Mouse (Mus musculus) urinary bladder, adult 18-20 months (tissue): ENCODE measurements around the gene Hcn3.

Experiments
- DNase-seq, 2 experiments: peaks; one replicate each; pipeline ENCODE4 v3.0.0; 2022; ENCODE audit warnings: low spot score in 2 of 2, mixed read lengths in 2 of 2

Gene Hcn3

DNA sequence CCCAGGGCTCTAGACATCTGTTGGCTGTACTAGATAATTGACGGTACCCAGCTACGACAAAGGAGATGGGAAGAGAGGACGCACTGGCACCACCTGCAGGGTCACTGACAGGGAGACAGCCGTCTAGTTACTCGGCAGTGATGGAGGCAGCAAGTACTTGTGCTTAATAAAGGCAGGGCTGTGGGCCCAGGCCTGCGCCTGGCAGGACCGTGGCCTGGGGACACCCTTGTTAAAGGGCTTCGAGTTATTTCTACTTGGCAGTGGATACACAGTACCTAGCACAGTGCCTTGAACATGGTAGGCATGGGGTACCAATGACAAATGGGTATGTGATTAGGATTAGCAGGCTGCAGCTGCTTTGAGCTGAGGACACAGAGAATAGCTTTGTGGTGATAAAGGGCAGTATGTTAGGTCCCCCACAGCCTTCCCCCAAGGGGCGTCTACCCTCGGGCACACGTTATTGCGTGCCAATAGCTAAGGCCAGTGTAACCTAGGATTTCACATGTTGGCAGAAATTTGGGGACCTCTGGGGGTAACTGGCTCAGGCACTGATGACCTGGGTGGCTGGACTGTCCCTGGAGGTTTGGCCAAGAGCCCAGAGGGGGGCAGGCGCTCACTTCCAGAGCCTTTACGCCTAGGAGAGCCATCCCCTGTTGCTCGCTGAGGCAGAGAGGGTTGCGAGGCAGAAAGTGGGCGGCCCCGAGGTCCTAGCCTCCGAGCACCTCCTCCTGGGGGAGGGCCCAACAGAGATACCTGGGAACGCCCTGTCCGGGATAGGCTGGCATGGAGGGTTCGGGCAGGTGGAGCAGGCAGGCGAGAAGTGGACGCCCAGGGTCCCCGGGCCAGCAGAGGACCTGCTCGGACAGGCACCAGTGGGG is 12.7 kb downstream of the Hcn3 start:
- peak in 1 of 2 experiments; percentile 13 for DNase-seq

DNA sequence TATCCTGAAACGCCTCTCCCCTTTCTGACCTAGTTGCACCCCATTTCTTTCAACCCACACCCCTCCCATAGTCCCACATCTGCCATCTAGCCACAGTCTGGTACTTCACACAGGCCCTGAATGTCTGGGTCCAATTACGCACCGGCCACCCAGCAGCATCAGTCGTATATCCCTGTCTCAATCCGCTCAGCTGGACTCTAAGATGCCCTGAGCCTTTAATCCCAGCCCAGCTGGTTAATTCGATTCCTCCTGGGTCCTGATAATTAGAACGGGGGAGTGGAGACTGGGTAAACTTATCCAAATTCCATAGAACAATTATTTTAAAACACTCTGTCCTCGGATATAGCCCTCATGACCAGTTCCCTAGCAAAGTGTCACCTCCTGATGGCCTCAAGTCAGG is 14.4 kb downstream of the Hcn3 start:
- DNase-seq: no peak

DNA sequence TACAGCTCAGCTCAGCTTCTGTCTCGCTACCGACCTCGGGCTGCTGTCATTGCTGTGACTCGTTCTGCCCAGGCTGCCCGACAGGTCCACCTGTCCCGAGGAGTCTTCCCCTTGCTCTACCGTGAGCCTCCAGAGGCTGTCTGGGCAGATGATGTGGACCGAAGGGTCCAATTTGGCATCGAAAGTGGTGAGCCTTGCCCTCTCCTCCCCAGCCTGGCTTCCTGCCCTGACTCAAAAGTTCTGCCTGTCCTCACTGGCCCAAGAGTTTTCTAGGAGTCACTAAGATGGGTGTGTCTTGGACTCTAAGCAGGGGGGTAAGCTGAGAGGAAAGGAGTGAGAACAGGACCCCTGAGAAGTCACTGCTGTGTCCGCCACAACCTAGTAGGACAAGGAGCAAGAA is 15.2 kb downstream of the Hcn3 start:
- DNase-seq: no peak

DNA sequence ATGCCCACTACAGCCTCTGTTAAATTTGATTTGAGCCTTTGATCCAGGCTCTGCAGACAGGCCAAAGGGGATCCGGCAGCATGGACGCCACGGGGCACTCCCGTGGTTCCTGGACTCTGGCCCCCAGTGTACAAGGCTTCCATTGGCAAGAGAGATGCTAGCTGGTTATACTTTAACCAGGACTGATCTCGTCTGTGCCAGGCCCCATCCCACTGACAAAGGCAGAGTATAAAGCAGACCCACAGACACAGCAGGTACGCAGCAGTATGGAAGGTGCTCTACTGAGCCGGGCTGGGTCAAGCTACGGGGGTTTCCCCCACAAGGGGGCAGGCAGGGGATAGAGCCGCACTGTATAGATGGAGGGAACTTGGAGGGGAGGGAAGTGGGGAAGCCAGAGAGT is 23.6 kb downstream of the Hcn3 start:
- no peak for DNase-seq

DNA sequence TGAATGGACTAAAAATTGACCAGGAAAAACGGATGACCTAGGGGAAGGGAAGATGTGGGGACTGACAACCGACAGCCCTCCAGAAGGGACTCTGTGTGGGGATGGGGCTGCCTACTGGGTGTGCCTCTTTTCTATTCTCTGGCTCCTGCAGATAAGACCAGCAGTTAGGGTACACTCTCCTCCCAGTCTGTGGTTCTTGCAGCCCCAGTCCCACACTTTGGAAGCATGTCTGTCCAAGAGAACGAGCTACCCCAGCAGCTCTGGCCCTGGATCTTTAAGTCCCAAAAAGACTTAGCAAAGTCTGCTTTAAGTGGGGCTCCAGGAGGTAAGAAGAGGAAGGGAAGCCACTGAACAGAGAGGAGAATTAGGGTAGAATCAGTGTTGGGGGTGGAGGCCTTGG is 24.0 kb downstream of the Hcn3 start, which contains the start of gene Pklr:
Gene Pklr (plus strand): TSS at position 185 of the 400 bp plus-strand sequence.
- no peak for DNase-seq

DNA sequence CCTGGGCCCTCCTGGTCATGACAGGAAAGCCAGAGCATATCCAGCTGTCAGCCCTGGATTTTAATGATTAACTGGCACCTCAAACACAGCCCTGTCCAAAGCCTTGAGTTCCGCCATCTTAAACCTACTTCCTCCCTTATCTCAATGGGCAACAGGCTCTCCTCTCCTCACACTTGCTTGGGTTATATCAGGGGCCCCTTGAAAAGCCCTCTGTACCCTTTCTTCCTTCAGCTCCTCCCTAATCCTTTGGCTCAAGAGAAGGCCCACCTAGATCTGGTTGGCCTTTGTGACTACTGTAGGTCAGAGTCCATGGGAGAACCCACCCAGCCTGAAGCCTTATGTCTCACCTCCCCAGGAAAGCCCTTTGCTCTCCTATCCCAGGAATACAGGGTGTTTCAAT is 26.2 kb downstream of the Hcn3 start:
- DNase-seq: no peak

DNA sequence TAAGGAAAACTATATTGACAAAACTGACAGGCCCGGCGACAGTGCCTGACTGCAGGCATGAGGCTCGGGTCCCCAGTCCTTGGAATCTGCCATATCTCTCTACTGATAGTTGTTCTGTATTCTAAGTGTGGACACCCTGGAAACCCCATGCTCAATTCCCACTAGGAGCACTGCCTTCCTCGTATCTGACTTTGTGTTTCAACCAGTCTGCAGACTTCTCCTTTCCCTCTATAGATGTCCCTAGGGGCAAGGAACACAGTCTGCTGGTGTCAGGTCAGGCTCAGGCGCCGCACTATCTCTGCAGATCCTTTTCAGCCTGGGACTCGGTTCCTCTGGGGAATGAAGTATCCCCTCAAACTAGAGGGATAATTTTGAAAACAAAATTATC is 26.9 kb downstream of the Hcn3 start:
- no peak for DNase-seq

DNA sequence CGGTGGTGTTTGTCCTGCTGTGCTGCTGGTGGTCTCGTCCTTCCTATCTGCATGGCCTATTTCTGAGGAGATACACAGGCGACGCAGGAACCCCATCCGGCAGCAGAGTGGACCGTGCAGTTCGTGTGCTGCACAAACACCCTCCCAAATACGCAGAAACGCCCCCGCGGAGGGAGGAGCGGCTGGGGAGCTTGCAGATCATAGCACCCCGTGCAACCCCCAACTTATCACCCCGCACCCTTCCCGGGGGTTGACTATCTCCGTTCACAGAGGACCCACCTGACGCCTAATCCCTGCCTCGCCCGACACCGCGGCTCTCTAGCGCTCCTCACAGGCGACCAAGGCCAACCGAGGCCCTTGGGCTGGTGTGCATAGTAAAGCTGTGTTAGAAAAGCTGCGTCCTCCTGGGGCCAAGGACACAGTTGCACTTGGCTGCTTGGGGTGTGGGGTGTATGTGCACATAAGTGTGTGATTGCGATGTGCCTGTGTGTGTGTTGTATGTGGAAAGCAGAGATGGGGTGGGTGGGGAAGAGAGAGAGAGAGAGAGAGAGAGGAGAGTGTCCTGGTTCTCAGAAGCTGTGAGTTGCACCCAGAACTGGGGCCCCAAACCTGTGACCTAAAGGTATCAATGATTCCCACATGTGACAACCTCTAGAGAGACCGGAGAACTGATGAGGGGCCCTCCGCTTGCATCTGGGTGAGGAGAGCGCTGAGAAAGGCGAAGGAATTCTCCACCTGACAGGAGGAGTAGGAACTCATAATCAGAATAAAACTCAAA is 27.5 kb downstream of the Hcn3 start:
- DNase-seq: no peak

DNA sequence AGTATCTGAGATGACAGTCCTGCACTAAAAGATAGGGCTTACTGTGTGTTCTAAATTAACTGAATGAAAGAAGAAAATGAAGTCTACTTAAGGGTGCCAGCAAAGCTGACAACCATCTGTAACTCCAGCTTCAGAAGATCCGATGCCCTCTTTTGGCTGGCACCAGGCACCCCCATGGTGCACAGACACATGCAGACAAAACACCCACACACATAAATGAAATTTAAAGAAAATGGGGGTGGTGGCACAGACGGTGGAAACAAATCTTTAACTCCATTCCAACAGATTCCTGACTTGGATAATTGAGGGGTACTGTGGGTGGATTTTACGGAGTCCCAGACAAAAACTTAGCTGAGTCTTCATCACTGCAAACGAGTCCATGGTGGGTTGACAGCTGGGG is 28.2 kb downstream of the Hcn3 start:
- DNase-seq: no peak

DNA sequence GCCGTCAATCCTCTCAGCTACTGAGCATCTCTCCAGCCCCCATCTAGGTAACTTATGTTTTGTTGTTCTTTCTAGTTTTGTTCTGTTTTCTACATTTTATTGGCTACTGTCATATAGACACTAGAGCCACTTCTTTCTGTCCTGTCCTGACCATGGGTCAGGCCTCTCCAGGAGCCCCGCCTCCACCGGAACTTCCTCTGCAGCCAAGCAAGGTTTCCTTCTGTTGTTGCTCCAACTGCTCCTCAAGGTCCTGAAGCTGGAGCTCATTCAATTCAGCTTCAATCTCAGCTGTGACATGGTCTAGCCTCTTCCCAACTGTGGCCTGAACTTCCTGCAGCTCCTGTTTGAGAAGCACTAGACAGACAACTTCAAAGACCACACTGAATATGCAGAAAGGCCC is 30.1 kb downstream of the Hcn3 start:
- DNase-seq: no peak

DNA sequence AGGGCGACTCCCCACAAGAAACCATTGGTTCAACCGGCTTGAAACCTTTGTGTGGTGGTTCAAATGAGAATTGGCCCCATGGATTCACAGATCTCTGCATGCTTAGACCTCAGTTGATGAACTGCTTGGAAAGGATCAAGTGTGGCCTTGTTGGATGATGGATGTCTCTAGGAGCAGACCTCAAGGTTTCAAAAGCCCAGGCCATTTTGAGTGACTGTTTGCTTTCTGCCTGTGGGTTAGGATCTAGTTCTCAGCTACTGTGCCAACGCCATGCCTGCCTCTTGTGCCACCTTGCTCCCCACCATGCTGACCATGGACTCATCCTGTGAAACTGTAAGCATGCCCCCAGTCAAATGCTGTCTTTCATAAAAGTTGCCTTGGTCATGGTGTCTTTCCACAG is 34.0 kb downstream of the Hcn3 start:
- no peak for DNase-seq

DNA sequence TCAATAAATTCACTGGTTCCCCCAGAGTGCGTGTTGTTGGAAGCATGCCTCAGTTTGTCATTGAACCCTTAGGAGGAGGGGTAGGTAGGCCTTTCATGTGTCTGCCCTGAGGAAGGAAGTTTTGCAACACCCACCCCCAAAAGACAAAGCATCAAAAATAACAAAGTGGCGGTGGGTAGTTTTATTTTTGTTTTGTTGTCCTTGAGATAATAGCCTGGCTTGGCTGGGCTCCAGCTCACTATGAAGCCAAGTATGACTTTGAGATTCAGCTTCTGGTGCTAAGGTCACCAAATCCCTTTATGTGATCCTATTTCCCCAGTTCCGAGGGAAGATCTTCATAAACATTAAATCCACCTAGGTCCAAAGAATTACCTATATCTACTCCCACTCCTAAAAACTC is 35.8 kb downstream of the Hcn3 start:
- no peak for DNase-seq

DNA sequence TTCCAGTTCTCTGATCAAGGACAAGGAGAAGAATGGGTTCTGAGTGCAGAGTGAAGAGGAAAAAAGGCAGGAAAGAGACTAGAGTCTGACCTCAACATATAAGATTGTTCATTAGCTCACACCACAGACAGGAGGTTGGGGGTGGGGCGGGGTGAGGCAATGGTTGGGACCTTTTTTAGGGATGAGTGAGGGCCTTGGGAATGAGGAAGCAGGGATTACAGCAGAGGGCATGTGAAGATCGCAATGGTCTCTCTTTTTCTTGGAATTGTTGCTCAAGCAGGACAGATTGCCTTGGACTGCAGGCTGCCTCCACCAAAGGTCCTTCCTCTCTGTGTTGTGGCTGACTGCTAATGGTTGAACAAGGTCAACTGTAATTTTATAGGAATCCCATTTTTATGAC is 36.7 kb downstream of the Hcn3 start:
- peak in 1 of 2 experiments; percentile 41 for DNase-seq

DNA sequence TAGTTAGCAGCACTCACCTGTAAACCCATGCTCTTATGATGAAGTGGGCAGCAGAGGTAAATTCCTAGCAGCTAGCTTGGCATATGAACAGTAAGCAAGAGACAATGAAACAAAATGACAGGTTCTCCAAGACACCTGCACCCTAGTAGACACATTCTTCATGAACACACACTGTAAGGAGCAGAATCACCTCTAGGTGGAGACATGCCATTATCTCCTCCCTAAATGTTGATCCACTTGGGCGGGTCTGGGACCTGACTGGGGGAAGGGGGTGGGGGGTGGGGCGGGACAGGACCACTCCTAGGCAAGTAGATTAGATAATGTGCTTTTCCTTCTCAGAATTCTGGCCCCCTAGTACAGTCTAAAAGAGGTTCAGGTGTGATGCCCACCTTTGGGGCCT is 44.5 kb downstream of the Hcn3 start:
- no peak for DNase-seq

DNA sequence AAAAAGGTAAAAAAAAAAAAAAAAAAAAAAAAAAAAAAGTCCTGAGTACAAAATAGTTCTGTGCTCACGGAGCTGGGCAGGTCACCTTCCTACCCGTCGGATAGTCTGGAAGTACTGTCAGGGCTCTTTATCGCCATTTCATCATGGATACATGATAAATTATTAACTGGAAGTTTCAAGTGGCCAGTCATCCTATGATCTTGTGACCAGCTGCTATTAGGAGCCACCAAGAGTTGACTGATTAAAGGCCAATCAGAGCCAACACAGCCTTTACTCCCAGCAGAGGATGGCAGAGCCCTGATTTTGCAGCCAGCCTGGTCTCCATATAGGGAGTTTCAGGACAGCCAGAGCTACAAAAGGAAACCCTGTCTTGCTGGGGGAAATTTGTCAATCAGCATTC is 46.9 kb downstream of the Hcn3 start:
- no peak for DNase-seq

DNA sequence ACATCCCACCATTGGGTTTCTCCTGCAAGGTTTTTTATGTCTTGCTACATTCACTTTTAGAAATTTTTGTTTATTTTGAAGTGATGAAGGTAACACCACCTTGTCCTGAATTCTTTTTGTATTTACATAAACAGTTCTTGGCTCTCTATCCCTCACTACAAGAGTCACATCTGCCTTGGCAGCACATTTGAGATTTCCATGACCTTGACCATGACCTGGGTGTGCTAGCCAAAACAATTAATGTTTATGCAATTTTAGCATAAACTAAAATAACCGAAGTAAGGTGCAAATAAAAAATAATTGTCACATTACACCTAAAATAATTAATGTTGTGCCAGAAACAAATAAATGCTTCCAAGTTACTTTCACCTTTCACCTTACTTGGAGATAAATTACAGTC is 51.9 kb downstream of the Hcn3 start:
- no peak for DNase-seq

DNA sequence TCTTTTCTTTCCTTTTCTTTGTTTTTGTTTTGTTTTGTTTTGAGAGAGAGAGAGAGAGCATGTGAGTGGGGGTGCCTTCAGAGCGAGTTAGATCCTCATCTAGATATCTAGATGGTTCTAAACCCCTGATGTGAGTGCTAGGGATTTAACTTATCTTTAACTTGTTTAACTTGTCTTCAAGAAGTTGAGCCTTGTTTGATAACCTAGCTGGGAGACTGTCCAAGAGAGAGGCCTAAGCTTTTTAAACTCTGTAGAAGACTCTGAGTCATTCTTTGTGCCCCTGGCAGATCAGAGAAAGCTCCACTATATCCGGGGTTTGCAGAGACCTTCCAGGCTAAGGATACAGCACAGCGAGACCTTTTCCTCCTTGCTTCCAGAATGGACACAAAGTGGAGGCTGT is 52.5 kb downstream of the Hcn3 start:
- no peak for DNase-seq

DNA sequence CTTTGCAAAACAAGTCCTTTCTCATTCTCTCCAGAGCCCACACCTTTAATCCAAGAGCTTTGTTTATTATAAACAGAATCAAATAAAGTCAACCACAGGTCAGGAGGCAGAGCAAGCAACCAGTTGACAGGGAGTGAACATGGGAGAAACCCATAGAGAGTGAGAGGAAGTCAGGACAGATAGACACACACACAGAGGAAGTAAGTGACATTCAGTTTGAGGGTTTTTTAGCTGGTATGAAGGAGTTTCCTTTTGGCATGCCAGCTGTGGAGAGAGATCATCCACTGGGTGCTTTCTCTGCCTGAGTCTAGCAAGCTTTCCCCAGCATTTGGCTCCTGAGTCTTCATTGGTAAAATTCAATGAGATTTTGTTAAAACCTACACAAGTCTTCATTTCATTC is 53.1 kb downstream of the Hcn3 start:
- no peak for DNase-seq

DNA sequence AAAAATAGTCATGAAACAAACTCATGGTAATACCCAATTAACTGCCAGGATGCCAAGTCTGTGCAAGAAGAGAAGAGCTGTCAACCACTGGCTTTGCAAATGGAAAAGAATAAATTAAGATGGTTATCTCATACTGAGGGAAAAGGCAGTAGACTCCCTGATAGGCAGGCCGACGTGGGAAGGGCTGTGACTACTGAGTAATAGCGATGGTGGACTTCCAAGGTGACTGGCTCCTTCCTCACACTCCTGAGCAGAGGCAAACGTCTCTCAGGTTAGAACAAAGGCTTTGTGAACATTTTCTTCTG is 56.8 kb downstream of the Hcn3 start:
- DNase-seq: no peak

DNA sequence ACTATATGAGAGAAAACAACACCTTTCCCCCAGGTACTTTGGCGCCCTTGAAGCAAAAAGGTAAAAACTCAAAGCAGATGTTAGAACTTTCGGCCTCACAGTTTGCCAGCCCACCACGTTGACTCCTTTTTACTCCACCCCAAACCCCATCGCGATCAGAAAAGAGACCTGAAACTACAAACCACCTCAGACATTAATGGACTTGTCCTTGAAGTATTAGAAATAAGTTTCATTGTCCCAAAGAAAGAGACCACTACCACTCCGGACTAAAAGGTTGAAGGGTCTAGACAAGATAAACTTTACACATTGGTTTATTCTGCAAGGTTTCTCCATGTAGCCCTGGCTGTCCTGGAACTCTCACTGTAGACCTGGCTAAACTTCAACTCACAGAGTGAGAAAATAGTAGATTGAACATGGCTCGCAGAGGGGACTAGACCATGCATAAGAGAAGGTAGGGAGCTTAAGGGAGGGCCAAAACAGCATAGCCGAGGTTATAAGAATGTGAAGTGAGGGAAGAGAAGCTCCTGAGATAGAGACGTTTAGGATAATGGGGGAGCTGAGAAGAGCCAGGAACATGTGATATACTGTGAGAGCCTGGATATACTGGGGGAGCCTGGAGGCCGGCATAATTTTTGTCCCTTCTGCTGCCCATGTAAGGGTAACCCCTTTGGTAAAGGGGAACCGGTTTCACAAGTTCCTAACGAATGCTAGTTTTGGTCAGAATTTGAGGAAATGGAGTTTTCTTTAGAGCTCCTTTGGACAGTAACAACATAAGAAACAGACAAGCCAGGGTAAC is 57.3 kb downstream of the Hcn3 start:
- DNase-seq: no peak

DNA sequence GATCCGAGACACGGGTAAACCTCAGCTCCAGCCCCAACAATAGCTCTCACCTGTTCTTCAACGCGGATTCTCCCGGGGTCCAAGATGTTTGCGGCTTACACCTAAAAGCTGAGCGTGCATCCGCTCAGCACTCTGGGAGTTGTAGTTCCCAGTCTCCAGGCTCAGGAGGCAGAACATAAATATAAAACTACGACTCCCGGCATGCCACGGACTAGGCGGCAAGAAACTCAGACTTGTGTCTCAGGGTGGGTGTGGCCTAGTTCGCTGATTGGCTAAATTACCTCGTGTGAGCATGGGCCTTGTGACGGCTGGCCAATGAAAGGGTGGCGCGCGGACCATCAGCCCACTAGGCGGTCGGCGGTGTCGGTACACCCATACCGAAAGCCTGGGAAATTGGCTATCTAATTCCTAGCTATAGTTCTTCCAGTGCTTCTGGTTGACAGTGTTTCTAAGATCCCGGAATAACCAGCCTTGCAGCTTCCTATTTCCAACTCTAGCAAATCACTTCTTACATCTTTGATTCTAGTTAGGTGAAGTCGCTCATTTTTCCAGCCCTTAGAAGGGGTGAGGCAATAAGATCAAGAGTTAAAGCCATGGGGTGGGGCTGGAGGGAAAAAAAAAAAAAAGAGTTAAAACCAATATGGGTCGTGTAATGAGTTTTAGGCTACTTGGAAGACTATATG is 58.0 kb downstream of the Hcn3 start, which contains the start of gene Fdps:
Gene Fdps (minus strand): TSS at position 148 of the 683 bp plus-strand sequence.
- peak; percentile 60 to 93 for DNase-seq

DNA sequence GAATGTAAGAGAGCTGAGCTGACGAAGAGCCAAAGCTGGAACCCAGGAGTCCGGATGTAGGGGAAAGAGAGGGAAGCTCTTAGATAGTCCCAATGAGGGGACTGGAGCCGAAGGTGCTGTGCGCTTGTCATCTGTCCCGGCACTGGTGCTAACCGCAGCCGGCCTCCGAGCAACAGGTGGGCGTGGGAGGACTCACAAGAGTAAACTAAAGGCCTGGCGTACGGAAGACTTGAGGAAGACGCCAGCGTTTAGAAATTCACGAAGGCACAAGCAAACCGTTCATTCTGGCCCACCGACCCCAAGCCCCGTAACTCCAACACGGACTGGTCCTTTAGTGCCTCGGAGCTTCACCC is 58.6 kb downstream of the Hcn3 start:
- no peak for DNase-seq
